Mouse (Mus musculus): ENCODE data around the gene Plekhm2. TPM values are rescaled to one million over a fixed set of nuclear protein-coding genes. Genes with fewer than 3 reads are reported as not detected.

Gene Plekhm2
- polyA plus RNA-seq, 1 experiment from 2014 or later, result 7.1 TPM

- Histone ChIP-seq H3K9ac (no peak overlapping the region), H3K27ac (no peak overlapping the region), H3K36me3 (peaks cover 73% of the 10 kb centered on the region), H3K9me3 (replicated peaks) (no peaks in the 10 kb centered on the region), H3K4me3 (no peak overlapping the region), H3K27me3 (no peaks in the 10 kb centered on the region), H3K4me1 (replicated peaks) (peaks cover 12% of the 10 kb centered on the region), H3K4me2 (no peak overlapping the region)
- ATAC-seq (replicated peaks; ENCODE audit: insufficient number of reproducible peaks, insufficient read depth, low FRiP score, low read depth), result no peak
- WGBS, result 72% methylated on average over 14 of the region's 14 CpGs
These were observed 36.0 kb downstream of the Plekhm2 start for GRCm38 (mm10) chr4:141628661-141629060.

GRCm38 (mm10) chr4:141627502-141627901 lies 37.2 kb downstream of the Plekhm2 start:
- no peaks in the 10 kb centered on the region for H3K27me3 ChIP-seq
- peaks cover 63% of the 10 kb centered on the region for H3K36me3 ChIP-seq
- H3K27ac ChIP-seq, result no peak overlapping the region
- no peaks in the 10 kb centered on the region for H3K9me3 ChIP-seq (replicated peaks)
- no peak overlapping the region for H3K9ac ChIP-seq
- no peak overlapping the region for H3K4me2 ChIP-seq
- H3K4me3 ChIP-seq, result no peak overlapping the region
- peaks cover 20% of the 10 kb centered on the region for H3K4me1 ChIP-seq (replicated peaks)
- ATAC-seq (replicated peaks; ENCODE audit: insufficient number of reproducible peaks, insufficient read depth, low FRiP score, low read depth), result no peak
- 70% methylated on average over 5 of the region's 5 CpGs for WGBS

GRCm38 (mm10) chr4:141625774-141626550 lies 38.7 kb downstream of the Plekhm2 start:
- H3K4me1 ChIP-seq (replicated peaks), result peaks cover 20% of the 10 kb centered on the region
- no peak overlapping the region for H3K4me2 ChIP-seq
- no peak for ATAC-seq (replicated peaks; ENCODE audit: insufficient number of reproducible peaks, insufficient read depth, low FRiP score, low read depth)
- H3K9me3 ChIP-seq (replicated peaks), result no peaks in the 10 kb centered on the region
- peaks cover 48% of the 10 kb centered on the region for H3K36me3 ChIP-seq
- H3K4me3 ChIP-seq, result no peak overlapping the region
- H3K27ac ChIP-seq, result no peak overlapping the region
- no peaks in the 10 kb centered on the region for H3K27me3 ChIP-seq
- H3K9ac ChIP-seq, result no peak overlapping the region
- 85% methylated on average over 16 of the region's 16 CpGs for WGBS

- Histone ChIP-seq H3K4me3 (no peak overlapping the region), H3K9me3 (replicated peaks) (no peaks in the 10 kb centered on the region), H3K27ac (no peak overlapping the region), H3K4me1 (replicated peaks) (peaks cover 20% of the 10 kb centered on the region), H3K36me3 (peaks cover 41% of the 10 kb centered on the region), H3K4me2 (no peak overlapping the region), H3K27me3 (no peaks in the 10 kb centered on the region), H3K9ac (no peak overlapping the region)
- WGBS, result 74% methylated on average over 18 of the region's 19 CpGs
- ATAC-seq (replicated peaks; ENCODE audit: insufficient number of reproducible peaks, insufficient read depth, low FRiP score, low read depth), result no peak
These were observed 39.5 kb downstream of the Plekhm2 start for GRCm38 (mm10) chr4:141624983-141625773.

- ATAC-seq (replicated peaks; ENCODE audit: insufficient number of reproducible peaks, insufficient read depth, low FRiP score, low read depth), result no peak
- peak overlapping the region; percentile 30; the same call in 1 of the 2 replicates for H3K27ac ChIP-seq
These were observed 40.6 kb downstream of the Plekhm2 start for GRCm38 (mm10) chr4:141624134-141624533.

GRCm38 (mm10) chr4:141623666-141624065 lies 41.0 kb downstream of the Plekhm2 start, which contains the start of gene Slc25a34:
Gene Slc25a34, minus strand, starts transcription at chr4:141623821.
- H3K27me3 ChIP-seq, result no peaks in the 10 kb centered on the region
- no peak within 1 kb of the TSS for H3K9ac ChIP-seq
- peaks cover 24% of the 10 kb centered on the region for H3K4me1 ChIP-seq (replicated peaks)
- peak; percentile 76 for ATAC-seq (replicated peaks; ENCODE audit: insufficient number of reproducible peaks, insufficient read depth, low FRiP score, low read depth)
- peak within 1 kb of the TSS; percentile 56 for H3K27ac ChIP-seq
- H3K9me3 ChIP-seq (replicated peaks), result no peaks in the 10 kb centered on the region
- no peak within 1 kb of the TSS for H3K4me3 ChIP-seq
- 27% methylated on average over 1 of the region's 1 CpGs for WGBS
- H3K4me2 ChIP-seq, result no peak within 1 kb of the TSS
- H3K36me3 ChIP-seq, result peaks cover 28% of the 10 kb centered on the region

More at GRCm38 (mm10) chr4:141624134-141624533, 40.6 kb downstream of the Plekhm2 start:
- no peak overlapping the region for H3K9ac ChIP-seq
- peaks cover 20% of the 10 kb centered on the region for H3K4me1 ChIP-seq (replicated peaks)
- no peaks in the 10 kb centered on the region for H3K27me3 ChIP-seq
- 87% methylated on average over 8 of the region's 8 CpGs for WGBS
- H3K4me2 ChIP-seq, result no peak overlapping the region
- peaks cover 32% of the 10 kb centered on the region for H3K36me3 ChIP-seq
- H3K9me3 ChIP-seq (replicated peaks), result no peaks in the 10 kb centered on the region
- no peak overlapping the region for H3K4me3 ChIP-seq

- ATAC-seq (replicated peaks; ENCODE audit: insufficient number of reproducible peaks, insufficient read depth, low FRiP score, low read depth), result no peak
- no peak overlapping the region for H3K4me3 ChIP-seq
- H3K9me3 ChIP-seq (replicated peaks), result no peaks in the 10 kb centered on the region
- H3K36me3 ChIP-seq, result peaks cover 22% of the 10 kb centered on the region
- WGBS, result 81% methylated on average over 11 of the region's 11 CpGs
- H3K4me1 ChIP-seq (replicated peaks), result peaks cover 28% of the 10 kb centered on the region
- H3K27ac ChIP-seq, result peak overlapping the region; percentile 56
- H3K27me3 ChIP-seq, result no peaks in the 10 kb centered on the region
- H3K4me2 ChIP-seq, result no peak overlapping the region
- H3K9ac ChIP-seq, result no peak overlapping the region
These were observed 41.7 kb downstream of the Plekhm2 start for GRCm38 (mm10) chr4:141623037-141623436.

GRCm38 (mm10) chr4:141622580-141622979 lies 42.1 kb downstream of the Plekhm2 start:
- no peaks in the 10 kb centered on the region for H3K27me3 ChIP-seq
- H3K9me3 ChIP-seq (replicated peaks), result no peaks in the 10 kb centered on the region
- ATAC-seq (replicated peaks; ENCODE audit: insufficient number of reproducible peaks, insufficient read depth, low FRiP score, low read depth), result no peak
- no peak overlapping the region for H3K4me3 ChIP-seq
- H3K9ac ChIP-seq, result no peak overlapping the region
- peaks cover 18% of the 10 kb centered on the region for H3K36me3 ChIP-seq
- H3K27ac ChIP-seq, result no peak overlapping the region
- H3K4me2 ChIP-seq, result no peak overlapping the region
- H3K4me1 ChIP-seq (replicated peaks), result peaks cover 29% of the 10 kb centered on the region
- 80% methylated on average over 5 of the region's 5 CpGs for WGBS

- no peak overlapping the region for H3K4me2 ChIP-seq
- H3K27me3 ChIP-seq, result no peaks in the 10 kb centered on the region
- H3K4me1 ChIP-seq (replicated peaks), result peaks cover 33% of the 10 kb centered on the region
- no peak overlapping the region for H3K9ac ChIP-seq
- 78% methylated on average over 8 of the region's 8 CpGs for WGBS
- H3K27ac ChIP-seq, result no peak overlapping the region
- peaks cover 15% of the 10 kb centered on the region for H3K36me3 ChIP-seq
- H3K4me3 ChIP-seq, result no peak overlapping the region
- no peak for ATAC-seq (replicated peaks; ENCODE audit: insufficient number of reproducible peaks, insufficient read depth, low FRiP score, low read depth)
- no peaks in the 10 kb centered on the region for H3K9me3 ChIP-seq (replicated peaks)
These were observed 42.6 kb downstream of the Plekhm2 start for GRCm38 (mm10) chr4:141622091-141622490.

- Histone ChIP-seq H3K27me3 (no peaks in the 10 kb centered on the region), H3K9me3 (replicated peaks) (no peaks in the 10 kb centered on the region), H3K36me3 (peaks cover 8% of the 10 kb centered on the region), H3K4me1 (replicated peaks) (peaks cover 33% of the 10 kb centered on the region), H3K4me2 (no peak overlapping the region), H3K27ac (no peak overlapping the region), H3K4me3 (no peak overlapping the region), H3K9ac (no peak overlapping the region)
- 79% methylated on average over 8 of the region's 8 CpGs for WGBS
- ATAC-seq (replicated peaks; ENCODE audit: insufficient number of reproducible peaks, insufficient read depth, low FRiP score, low read depth), result no peak
These were observed 43.4 kb downstream of the Plekhm2 start for GRCm38 (mm10) chr4:141621297-141621696.

GRCm38 (mm10) chr4:141619299-141619883 lies 45.3 kb downstream of the Plekhm2 start:
- Histone ChIP-seq H3K4me2 (no peak overlapping the region), H3K27me3 (no peaks in the 10 kb centered on the region), H3K4me3 (no peak overlapping the region), H3K4me1 (replicated peaks) (peaks cover 33% of the 10 kb centered on the region), H3K36me3 (no peaks in the 10 kb centered on the region), H3K27ac (no peak overlapping the region), H3K9ac (no peak overlapping the region), H3K9me3 (replicated peaks) (no peaks in the 10 kb centered on the region)
- WGBS, result 73% methylated on average over 9 of the region's 9 CpGs
- ATAC-seq (replicated peaks; ENCODE audit: insufficient number of reproducible peaks, insufficient read depth, low FRiP score, low read depth), result no peak

Data from heart, embryonic 15.5 days (tissue).